Mouse (Mus musculus): ENCODE measurements at regions not wholly inside any gene's neighbourhood (a gene's known extent, or its start where the extent isn't known, plus 50 kb on each side); places are given as distances from the start of the nearest gene placed in this dataset.

DNA sequence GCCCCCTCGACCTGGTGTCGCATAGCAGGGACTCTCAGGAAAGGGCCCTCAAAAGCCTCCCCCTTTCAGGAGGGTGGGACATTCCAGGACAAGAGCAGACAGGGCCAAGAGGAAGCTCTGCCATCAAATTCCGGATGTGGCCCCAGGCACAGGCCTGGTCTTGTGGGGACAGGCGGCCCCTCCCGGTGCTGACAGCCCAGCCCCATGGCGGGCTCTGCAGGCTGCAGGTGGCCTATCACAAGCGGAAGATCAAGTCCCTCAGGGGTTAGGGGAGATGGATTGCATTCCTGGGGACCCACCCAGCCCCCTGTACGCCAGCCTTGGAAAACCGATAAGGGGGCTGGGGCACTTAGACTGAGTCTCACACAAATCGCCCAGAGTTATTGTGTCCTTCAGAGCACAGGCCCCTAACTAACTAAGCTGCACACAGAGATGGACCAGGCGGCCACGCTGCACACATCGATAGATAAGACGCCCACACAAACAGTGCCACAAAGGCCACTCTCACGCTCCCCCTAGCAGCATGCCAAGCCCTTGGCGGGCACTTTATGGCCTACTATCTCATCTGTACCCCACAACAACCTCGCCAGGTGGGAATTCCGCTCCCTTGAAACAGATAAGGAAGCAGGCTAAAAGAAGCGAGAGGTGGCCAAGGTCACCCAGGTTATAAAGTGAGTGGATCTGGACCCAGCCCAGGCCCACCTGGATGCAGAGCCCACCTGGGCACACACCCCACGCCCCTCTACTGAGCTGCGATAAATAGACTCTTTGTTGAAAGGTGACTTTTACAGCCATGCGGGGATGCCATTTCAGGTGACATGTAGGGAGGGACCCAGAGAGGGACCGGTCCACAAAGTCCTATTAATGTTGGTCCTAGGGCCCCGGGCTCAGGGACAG lies 55.5 kb downstream of the Gm5294 start:
- DNase-seq (ENCODE audit: low spot score in 2 of 2) = no peak

DNA sequence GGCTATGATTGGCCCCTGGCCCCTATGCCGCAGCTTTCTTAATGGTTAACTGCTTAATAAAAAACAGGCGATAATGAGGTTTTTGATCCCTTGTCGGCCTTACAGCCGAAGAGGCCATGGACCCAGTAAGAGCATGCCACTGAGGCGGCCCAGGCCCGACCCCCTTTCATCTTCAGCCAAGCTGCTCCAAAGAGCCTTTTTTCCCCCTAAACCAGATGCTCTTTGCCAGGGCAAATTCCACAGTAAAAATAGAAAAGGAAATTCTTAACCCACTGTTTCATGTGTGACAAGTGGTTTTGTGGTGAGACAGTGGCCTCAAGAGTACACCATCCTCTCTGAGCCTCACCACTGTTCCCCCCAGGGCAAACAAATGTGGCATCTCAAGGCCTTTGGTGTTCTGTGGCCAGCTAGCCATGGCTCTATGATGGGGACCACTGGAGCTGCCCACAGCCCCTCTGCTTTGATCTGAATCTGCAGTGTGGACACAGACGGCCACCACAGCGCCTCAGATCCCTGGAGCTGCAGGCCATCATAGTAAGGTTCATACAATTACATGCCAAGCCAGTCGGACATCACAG lies 61.9 kb downstream of the Gm5294 start:
- DNase-seq (ENCODE audit: low spot score in 2 of 2) = no peak

DNA sequence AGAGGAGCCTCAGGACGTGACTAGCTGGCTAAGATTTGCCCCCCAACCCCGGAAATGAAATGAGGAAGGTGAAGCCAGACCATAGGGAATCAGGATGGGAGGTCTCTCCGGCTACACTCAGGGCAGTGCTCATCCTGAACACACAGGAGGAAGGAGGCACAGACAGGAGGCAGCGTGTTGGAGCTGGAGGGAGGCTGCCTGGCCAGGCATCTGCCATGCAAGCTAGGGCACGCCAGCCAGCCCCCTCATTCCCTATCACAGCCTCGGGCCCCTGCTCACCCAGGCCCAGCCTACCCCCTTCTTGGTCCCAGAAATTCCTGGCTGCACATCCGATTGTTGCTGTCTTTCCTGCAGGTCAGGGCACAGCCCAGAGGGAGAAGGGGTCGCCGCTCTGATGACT lies 63.7 kb downstream of the Gm5294 start:
- no peak for DNase-seq (ENCODE audit: low spot score in 2 of 2)

DNA sequence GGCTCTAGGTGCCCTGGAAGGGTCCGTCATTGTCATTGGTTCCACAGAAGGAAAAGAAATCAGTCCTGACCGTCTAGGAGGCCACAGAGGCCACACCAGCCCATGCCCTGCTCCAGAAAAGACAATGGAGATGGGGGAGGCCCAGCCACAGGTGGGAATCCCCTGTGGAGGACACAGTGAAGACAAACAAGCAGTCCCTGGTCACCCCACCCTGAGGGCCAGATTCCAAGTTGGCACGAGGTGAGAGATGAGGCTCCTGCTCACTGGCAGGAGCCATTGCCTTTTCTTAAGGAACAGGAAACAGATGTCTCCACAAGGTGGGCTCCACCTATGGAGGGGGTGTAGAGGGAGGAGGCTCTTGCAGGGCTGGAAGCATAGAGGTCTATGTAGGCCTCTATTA lies 66.0 kb downstream of the Gm5294 start:
- no peak for DNase-seq (ENCODE audit: low spot score in 2 of 2)

DNA sequence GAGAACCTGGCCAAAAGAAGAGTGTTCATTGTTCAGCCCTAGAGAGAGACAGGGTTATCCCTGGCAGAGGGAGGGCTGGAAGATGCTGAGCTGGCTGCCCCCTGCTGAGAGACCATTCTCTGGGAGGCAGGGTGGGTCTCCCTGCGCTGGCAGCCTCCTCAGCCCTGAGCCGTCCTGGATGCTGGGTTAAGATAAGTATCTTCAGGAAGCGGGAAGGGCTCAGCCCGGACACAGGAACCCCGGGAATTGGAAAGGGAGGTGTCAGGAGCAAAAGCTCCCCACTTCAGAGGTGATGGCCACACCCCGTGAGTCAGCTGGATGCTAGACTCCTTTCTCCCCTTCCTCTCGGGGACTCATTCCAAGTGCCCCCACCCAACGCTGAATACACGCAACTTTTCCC lies 68.9 kb downstream of the Gm5294 start:
- DNase-seq (ENCODE audit: low spot score in 2 of 2) = no peak

DNA sequence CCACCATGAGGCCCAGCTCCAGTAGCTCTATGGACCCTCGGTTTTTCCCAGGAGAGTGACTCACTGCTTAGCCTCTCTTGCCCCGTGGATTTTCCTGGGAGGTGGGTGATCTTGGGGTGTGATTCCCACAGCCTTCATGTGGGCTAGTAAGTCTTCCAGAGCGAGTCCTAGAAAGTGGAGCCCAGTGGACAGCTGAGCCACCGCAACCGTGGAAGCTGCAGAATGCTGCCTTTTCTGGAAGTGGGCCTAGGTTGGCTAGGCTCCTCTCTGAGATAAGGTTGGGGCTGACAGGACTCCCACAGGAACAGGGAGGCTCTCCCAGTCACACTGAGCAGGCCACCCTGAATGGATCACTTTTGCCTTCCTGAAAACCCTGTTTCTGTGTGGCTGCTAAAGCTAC lies 69.9 kb downstream of the Gm5294 start:
- DNase-seq (ENCODE audit: low spot score in 2 of 2) = no peak

DNA sequence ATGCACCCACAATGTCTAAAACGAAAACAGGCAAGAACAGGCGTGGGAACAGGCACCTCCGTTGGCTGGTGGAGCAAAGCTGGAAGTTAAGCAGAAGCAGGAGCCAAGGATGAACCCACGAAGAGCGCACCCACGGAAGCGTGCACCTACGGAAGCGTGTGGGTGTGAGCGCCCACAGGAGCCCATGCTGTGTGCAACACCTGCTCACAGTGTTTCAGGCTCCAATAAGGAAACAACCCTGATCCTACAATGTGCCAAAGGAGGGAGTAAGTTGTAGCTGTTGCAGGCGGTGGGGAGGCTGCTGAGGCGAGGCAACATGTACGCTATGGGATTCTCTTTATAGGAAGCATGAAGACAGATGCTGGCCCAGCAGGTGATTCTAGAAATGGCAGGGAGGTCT lies 74.6 kb downstream of the Gm5294 start:
- no peak for DNase-seq (ENCODE audit: low spot score in 2 of 2)

DNA sequence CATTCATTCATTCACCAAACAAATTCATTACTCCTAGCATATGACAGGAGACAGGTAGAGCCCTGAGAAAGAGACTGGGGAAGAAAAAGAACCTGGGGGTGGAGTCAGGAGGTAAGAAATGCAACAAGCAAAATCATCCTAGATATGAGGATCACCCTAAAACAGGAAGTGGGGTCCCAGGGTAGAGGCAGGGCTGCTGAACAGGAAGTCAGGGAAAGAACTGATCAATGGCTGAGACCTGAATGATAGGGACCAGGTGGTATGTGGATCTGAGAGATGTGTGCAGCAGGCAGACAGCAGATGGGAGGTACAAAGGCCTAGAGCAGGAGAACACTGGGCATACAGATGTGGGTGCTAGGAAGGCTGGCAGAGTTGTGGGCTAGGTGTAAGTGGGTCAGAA lies 77.4 kb downstream of the Gm5294 start:
- no peak for DNase-seq (ENCODE audit: low spot score in 2 of 2)

DNA sequence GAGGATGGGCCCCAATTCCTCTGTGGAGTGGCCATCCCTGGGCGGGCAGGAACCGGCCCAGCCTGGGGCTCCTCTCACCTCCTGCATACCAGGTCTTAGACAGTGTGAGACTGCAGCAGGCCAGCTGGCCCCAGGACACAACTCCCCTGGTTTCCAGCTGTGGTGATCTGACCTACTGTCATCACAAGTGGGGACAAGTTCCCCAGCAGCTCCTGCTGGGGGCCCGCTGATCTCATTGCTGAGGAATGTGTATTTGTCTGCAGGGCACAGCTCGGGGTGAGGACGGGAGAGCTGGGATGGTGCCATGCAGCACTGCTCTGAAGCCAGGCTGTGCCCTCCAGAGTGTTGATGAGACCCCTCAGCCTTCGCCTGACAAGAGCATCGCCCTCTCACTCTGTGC lies 78.6 kb downstream of the Gm5294 start:
- DNase-seq (ENCODE audit: low spot score in 2 of 2) = no peak

DNA sequence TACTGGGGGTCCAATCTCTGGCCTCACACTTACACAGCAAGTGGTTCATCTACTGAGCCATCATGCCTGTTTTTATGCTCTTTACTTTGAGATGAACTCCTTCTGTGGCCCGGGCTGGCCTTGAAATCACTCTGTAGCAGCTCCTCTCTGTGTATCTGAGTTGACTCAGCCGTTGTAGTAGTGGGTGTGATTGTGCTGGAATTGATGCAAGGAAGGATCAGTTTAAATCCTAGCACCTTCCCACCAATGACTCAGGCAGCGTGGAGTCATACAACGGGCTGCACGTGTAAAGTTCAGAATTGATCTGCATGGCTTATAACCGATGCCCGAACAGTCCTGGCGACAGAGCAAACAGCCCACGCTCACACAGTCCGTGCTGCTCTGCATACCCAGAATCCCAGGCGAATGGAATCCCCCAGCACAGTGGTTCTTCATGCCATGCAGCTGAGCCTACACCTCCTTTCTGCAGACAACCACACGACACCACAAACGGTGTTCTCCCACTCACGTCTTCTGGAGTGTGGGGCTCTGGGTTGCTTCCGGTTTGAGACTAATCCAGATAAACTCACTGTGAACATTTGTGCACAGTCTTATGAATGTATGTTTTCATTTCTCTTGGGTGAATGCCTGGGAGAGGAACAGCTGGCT lies 81.2 kb downstream of the Gm5294 start:
- DNase-seq (ENCODE audit: low spot score in 2 of 2) = no peak

DNA sequence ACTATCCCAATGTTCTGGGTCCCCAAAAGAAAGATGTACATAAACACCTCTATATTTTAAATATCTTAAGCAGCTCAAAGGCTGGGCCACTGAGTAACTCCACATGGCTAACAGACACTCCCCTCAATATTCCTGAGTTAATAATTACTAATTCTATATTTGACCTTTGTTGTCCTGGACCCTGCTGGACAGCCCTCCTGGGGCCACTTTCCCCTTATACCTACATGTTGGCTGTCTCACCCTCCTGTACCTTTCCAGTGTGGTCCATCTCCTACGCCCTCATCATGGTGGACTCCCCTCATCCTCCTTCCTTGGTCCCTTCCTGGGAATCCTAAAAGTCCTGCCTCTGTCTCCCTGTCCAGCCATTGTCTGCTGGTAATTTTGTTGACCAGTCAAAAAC lies 82.4 kb downstream of the Gm5294 start:
- DNase-seq (ENCODE audit: low spot score in 2 of 2) = no peak

DNA sequence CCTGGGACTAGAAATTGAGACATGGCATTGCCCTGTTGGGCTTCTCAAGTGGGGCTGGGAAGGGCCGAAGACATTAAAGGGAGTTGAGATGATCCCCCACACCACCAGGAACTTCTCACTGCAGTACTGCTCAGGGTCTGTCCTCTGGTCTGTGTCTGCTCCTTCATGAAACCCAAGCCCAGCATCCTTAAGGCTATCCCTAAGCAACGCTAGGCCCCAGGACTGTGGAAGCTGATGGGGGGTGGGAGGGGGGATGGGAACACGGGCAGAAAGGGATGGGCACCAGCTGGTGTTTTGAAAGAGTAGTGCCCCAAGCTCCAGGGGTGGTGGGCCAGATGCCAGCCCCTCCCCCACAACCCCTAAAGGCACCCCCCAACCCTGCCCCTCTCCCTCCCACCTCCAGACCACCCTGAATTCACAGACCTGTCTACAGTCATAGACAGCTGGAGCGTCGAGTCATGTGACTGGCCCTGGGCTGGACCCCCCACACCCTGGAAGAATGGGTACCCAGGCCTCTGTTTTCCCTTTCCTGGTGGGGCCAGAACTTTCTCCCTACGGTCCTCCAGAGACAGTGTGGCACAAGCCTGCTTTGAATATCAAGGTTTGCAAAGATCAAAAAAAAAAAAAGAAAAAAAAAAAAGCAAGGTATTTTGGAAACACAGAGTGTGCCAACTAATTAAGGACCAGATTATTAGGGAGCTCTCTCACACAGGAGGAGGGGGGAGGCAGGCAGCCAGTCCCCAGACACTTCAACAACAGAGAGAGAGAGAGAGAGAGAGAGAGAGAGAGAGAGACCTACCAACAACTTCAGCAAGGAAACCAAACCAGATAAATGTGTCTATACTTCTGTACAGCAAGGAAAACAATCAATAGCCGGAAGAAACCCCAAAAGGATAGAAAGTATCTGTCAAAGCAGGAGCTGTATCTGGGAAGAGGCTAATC lies 85.1 kb downstream of the Pdgfa start:
- DNase-seq (ENCODE audit: low spot score in 2 of 2) = no peak

DNA sequence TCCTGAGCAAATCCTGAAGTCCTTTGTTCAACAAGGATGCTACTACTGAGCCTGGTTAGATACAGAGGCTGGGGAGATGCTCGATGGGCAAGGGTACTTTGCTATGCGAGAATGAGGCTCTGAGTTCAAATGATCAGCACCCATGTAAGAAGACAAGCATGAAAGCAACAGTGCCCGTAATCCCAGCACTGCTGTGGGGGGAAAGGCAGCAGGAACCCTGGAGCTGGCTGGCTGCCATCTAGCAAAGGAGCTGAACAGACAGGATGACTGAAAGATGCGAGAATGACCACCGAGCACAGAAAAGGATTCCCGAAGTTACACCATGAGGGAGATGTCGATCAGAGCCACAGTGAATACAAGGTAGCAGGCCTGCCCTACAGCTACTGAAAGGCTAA lies 84.5 kb downstream of the Pdgfa start:
- DNase-seq (ENCODE audit: low spot score in 2 of 2) = no peak

DNA sequence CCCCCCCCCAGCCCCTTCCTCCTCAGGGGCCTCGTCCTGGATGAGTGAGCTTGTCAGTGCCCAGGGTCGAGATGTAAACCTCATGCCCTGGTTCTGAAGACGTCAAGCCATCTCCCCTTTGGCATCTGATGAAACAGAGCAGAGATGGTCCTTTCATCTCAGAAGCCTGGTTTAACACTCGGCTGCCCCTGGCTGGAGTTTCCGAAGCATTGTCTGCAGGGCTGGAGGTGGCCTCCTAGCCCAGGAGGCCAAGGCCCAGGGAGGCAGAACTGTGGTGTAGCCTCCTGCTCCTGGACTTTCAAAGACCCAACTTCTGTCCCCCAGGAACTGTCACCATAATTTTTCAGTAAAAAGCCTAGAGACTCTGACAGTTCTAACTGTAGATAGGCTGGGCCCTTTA lies 82.1 kb downstream of the Pdgfa start:
- no peak for DNase-seq (ENCODE audit: low spot score in 2 of 2)

DNA sequence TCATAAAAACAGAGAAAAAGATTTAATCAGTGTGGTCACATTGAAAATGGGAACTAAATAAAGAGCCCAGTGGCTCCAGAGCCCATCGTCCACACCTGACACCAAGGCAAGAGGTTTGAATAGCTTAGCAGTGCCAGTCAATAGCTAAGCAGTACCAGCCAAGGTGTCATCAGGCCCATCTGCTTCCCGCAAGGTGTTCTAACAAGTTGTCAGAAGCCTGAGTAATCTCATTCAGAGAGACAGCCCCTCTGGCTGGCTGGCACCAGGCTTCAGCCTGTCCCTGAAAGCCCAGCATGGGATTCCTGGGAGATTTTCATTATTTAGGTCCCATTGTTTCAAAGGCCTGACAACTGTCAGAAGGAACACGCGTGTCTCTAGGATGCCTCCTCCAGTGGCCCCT lies 81.7 kb downstream of the Pdgfa start:
- DNase-seq (ENCODE audit: low spot score in 2 of 2) = no peak

DNA sequence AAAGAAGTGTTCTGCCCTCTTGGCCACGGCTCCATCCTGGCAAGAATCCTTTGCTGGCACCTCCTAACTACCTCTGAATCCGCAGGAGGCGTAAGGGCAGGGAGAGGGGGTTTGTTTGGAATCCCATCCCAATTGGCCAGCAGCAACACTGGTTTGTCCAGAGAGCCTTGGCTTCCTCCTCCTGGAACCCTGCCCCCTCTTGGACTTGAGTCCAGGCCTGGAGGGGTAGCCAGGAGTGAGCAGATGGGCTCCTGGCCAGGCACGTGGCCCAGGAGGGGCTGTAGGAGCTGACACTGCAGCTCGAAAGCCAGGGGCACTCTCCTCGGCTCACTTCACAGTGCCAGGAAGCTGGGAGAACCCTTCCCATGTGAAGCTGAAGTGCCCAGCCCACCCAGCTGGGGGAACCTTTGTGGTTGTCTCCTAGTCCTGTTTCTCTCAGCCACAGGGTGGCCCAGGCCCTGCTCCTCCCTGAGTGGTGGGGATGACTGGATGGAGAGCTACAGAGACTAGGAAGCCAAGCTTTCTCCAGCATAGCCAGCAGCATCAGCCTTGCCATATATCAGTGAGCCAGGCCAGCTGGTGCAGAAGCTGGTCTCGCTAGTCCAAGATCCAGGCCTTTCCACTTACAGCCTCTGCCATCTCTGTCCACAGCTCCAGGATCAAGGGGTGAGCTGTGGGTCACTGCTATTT lies 76.9 kb downstream of the Pdgfa start:
- DNase-seq (ENCODE audit: low spot score in 2 of 2) = peak in 1 of 2 experiments; percentile 40

DNA sequence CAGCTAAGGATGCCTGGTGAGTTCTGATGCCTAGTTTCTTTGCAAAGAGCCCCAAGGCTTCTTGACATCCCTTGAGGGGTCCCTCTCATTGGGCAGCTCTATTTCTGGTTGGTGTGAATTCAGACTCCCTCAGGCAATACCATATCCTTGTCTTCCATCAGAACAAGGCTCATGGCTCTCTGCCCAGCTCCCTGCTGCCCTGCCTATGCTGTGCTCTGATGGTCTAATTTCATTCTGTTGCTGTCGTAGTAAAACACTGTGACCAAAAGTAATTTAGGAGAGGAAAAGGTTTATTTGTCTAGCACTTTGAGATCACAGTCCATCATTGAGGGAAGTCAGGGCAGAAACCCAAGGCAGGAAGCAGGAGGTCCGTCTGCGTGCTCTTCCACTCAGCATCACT lies 75.1 kb downstream of the Pdgfa start:
- DNase-seq (ENCODE audit: low spot score in 2 of 2) = no peak

Data from adrenal gland, adult 18-20 months (tissue).